Mouse (Mus musculus) MEL (cell line): ENCODE measurements at regions not wholly inside any gene's neighbourhood (a gene's known extent, or its start where the extent isn't known, plus 50 kb on each side); places are given as distances from the start of the nearest gene placed in this dataset.

Experiments used
- CHD2 ChIP-seq: IDR thresholded peaks from 2 replicates; pipeline ENCODE4 v1.6.1; 2011; ENCODE audit warnings: low read length, improper control_type of control experiment
- CTCF ChIP-seq, 3 experiments: IDR thresholded peaks in 2 of 3; conservative IDR thresholded peaks in 1 of 3; 2 replicates each; pipeline ENCODE4 v1.5.1; 2011 to 2012; ENCODE audit warnings: low read length in 3 of 3, low read depth in 2 of 3, mild to moderate bottlenecking in 2 of 3, improper control_type of control experiment in 1 of 3, inconsistent platforms in 1 of 3, mixed read lengths in 1 of 3, moderate library complexity in 1 of 3; ENCODE audit not compliant: control insufficient read depth in 1 of 3, insufficient read depth in 1 of 3, poor library complexity in 1 of 3, severe bottlenecking in 1 of 3
- MAFK ChIP-seq: IDR thresholded peaks from 2 replicates; pipeline ENCODE4 v1.6.1; 2011; ENCODE audit warnings: low read depth, mild to moderate bottlenecking, low read length, improper control_type of control experiment, borderline replicate concordance
- TAL1 ChIP-seq: IDR thresholded peaks from 2 replicates; pipeline ENCODE4 v1.6.1; 2012; ENCODE audit warnings: mild to moderate bottlenecking, inconsistent platforms, low read length, moderate library complexity, mixed read lengths
- ZNF384 ChIP-seq: IDR thresholded peaks from 2 replicates; pipeline ENCODE4 v1.6.1; 2012; ENCODE audit warnings: low read depth, mild to moderate bottlenecking, inconsistent platforms, low read length, improper control_type of control experiment

- TF ChIP-seq MAFK: no peak
- no peak for TF ChIP-seq CTCF (IDR thresholded peaks at IDR 0.05 in 2 of 3, conservative IDR thresholded peaks at IDR 0.05 in 1 of 3; ENCODE audit: control insufficient read depth in 1 of 3, insufficient read depth in 1 of 3, low read depth in 2 of 3, low read length in 3 of 3, poor library complexity in 1 of 3, severe bottlenecking in 1 of 3)
- no peak for TF ChIP-seq CHD2
- no peak for TF ChIP-seq TAL1
- TF ChIP-seq ZNF384: no peak
Observed at GRCm38 (mm10) chr3:151908886-151909285, 71.5 kb upstream of the Ptgfr start.
